8 mouse cellular contexts compared by ENCODE assay signal in genomic region chr13:44306275-44307050, GRCm38 (mm10).
A peak's percentile ranks its signal among the peaks of the same experiment; 100 is the strongest.
DNase-seq lines count a peak whose midpoint lies in the region; ATAC-seq and TF ChIP-seq lines count a peak whose summit lies in the region.

No protein-coding gene starts in this region.

- ATAC-seq in intestine, embryonic 15.5 days, result no peak
- ATAC-seq in hindbrain, embryonic 14.5 days (ENCODE audit: low FRiP score), result no peak

- H3K27ac ChIP-seq in small intestine, adult 2 months (ENCODE audit: insufficient read depth, low read depth, low read length), result peak overlapping the region; percentile 65
- no peak overlapping the region for H3K27ac ChIP-seq in intestine, embryonic 15.5 days
- no peak overlapping the region for H3K27ac ChIP-seq in hindbrain, embryonic 14.5 days

- intact Hi-C loops in heart, postnatal 36 days (cut with DNase I), result loop anchor here (5.0 kb wide), 3 partner anchors 51 to 444 kb away; no protein-coding TSS in a partner anchor

- H3K4me1 ChIP-seq in small intestine, adult 2 months (ENCODE audit: control insufficient read depth, insufficient read depth, insufficient read length, low read length), result no peaks in the 10 kb centered on the region
- H3K4me1 ChIP-seq in intestine, embryonic 15.5 days (replicated peaks), result no peaks in the 10 kb centered on the region
- no peaks in the 10 kb centered on the region for H3K4me1 ChIP-seq in hindbrain, embryonic 14.5 days (replicated peaks; ENCODE audit: control insufficient read depth, insufficient read depth, low read length)

- H3K4me3 ChIP-seq in small intestine, adult 2 months (ENCODE audit: low read depth, low read length), result no peak overlapping the region
- H3K4me3 ChIP-seq in intestine, embryonic 15.5 days (replicated peaks), result no peak overlapping the region
- no peak overlapping the region for H3K4me3 ChIP-seq in hindbrain, embryonic 14.5 days (replicated peaks; ENCODE audit: low read length)

- WGBS in small intestine, adult 2 months, result 72% methylated on average over 15 of the region's 15 CpGs
- WGBS in intestine, embryonic 15.5 days, result 83% methylated on average over 15 of the region's 15 CpGs
- WGBS in hindbrain, embryonic 14.5 days, result 88% methylated on average over 15 of the region's 15 CpGs

- no peaks in the 10 kb centered on the region for H3K9me3 ChIP-seq in intestine, embryonic 15.5 days
- H3K9me3 ChIP-seq in hindbrain, embryonic 14.5 days (ENCODE audit: control insufficient read depth, low read length), result no peaks in the 10 kb centered on the region

- no peaks in the 10 kb centered on the region for H3K27me3 ChIP-seq in small intestine, adult 2 months (ENCODE audit: control insufficient read depth, insufficient read depth, low read length)
- no peaks in the 10 kb centered on the region for H3K27me3 ChIP-seq in intestine, embryonic 15.5 days (replicated peaks)
- no peaks in the 10 kb centered on the region for H3K27me3 ChIP-seq in hindbrain, embryonic 14.5 days (ENCODE audit: control insufficient read depth, insufficient read depth, low read length)

- peak; percentile 85 to 92 for DNase-seq in adrenal gland, adult (ENCODE audit: inconsistent age in 2 of 2, low spot score in 1 of 2)
- DNase-seq in adrenal gland, postnatal 4 days (ENCODE audit: low spot score in 2 of 2), result no peak
- DNase-seq in testis, postnatal 14 days (ENCODE audit: low spot score), result peak; percentile 24
- no peak for DNase-seq in testis, postnatal 10 days (ENCODE audit: low spot score)
- DNase-seq in heart, postnatal 36 days, result peak; percentile 67 to 78
- DNase-seq in hindbrain, embryonic 14.5 days (ENCODE audit: low spot score), result no peak

- H3K36me3 ChIP-seq in small intestine, adult 2 months (ENCODE audit: control insufficient read depth, insufficient read depth, low read length), result no peaks in the 10 kb centered on the region
- no peaks in the 10 kb centered on the region for H3K36me3 ChIP-seq in intestine, embryonic 15.5 days
- no peaks in the 10 kb centered on the region for H3K36me3 ChIP-seq in hindbrain, embryonic 14.5 days (replicated peaks; ENCODE audit: control insufficient read depth, insufficient read depth)

- TF ChIP-seq POLR2A in small intestine, adult 2 months (IDR thresholded peaks at IDR 0.05; ENCODE audit: low read depth, low read length), result no peak

- H3K4me2 ChIP-seq in intestine, embryonic 15.5 days (replicated peaks), result no peak overlapping the region
- no peak overlapping the region for H3K4me2 ChIP-seq in hindbrain, embryonic 14.5 days (replicated peaks)

- TF ChIP-seq CTCF in small intestine, adult 2 months (IDR thresholded peaks at IDR 0.05; ENCODE audit: extremely low read depth, insufficient read length, insufficient replicate concordance, low read depth, low read length), result no peak

- no peak overlapping the region for H3K9ac ChIP-seq in intestine, embryonic 15.5 days
- H3K9ac ChIP-seq in hindbrain, embryonic 14.5 days, result no peak overlapping the region

Comparison
In these comparisons a context has a peak if more than half of its experiments do, and no peak if none do; other contexts are left out.
1. DNase-seq: peak in adrenal gland, adult (2 of 2), testis, postnatal 14 days (single experiment) and heart, postnatal 36 days (2 of 2); none in adrenal gland, postnatal 4 days (0 of 2), testis, postnatal 10 days (single experiment) and hindbrain, embryonic 14.5 days (single experiment).